Mouse (Mus musculus) embryonic fibroblast, embryonic 13.5 days (primary cell): ENCODE results near the gene Ptpn4.

Source experiments
- CTCF ChIP-seq: IDR thresholded peaks from 2 replicates; pipeline ENCODE4 v1.5.1; 2011; ENCODE audit warnings: mild to moderate bottlenecking, control low read depth, low read length, moderate library complexity, borderline replicate concordance; ENCODE audit not compliant: insufficient read depth
- POLR2A ChIP-seq: IDR thresholded peaks from 2 replicates; pipeline ENCODE4 v1.6.1; 2011; ENCODE audit warnings: low read depth, mild to moderate bottlenecking, control low read depth, low read length, moderate library complexity

DNA sequence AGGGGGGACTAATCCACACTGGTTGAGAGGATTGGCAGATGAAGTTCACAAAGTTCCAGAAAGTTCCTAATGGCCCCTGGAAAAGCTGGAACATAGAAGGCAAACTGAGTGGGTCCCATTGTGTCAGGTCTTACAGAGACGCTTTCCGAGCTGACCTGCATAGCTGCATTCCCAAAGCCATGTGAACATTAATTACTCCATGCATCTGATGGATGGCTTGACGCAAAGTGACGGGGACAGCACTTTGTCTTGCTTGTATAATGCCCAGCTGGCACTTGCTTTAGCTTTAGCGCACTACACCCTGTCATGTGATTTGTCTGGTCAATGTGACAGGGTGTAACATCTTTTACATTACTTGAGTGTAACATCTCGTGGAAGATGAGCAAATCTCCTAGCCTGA is 27.9 kb upstream of the Ptpn4 start:
- TF ChIP-seq POLR2A = no peak
- TF ChIP-seq CTCF = no peak
